Mouse (Mus musculus) left cerebral cortex, postnatal 4 days (tissue): Measurements from ENCODE around the gene Fgfr4. TPM values are rescaled to one million over a fixed set of nuclear protein-coding genes. Genes with fewer than 3 reads are reported as not detected.
A peak's percentile ranks its signal among the peaks of the same experiment; 100 is the strongest.

ENCODE experiments used
- DNase-seq: peaks from one replicate; pipeline ENCODE4 v3.0.0-alpha.2; 2022
- intact Hi-C: fragments of 180-260 bp; cut with DNase I; formaldehyde crosslinking; loops from one replicate; pipeline ENCODE4 v1.15.1; 2025
- total RNA-seq, 2 experiments: library from RNA; stranded (reverse); gene quantifications; 2 replicates each; pipeline ENCODE4 v1.2.3; 2021

The Fgfr4 gene
- total RNA-seq = 1 to 10 TPM; 1.1 TPM

- intact Hi-C loops = no loop called here
- peak; percentile 51 for DNase-seq
Measured at GRCm38 (mm10) chr13:55152621-55153415, at the start of gene Fgfr4. Gene Fgfr4 (plus strand): TSS chr13:55152640.

GRCm38 (mm10) chr13:55103351-55103750 is 49.1 kb upstream of the Fgfr4 start:
- intact Hi-C loops = no loop called here
- no peak for DNase-seq

- intact Hi-C loops = no loop called here
- DNase-seq = peak; percentile 98
Measured at GRCm38 (mm10) chr13:55105045-55105952, 47.1 kb upstream of the Fgfr4 start, which contains the start of gene Zfp346. Gene Zfp346 (plus strand): TSS chr13:55105311.

- peak; percentile 4 for DNase-seq
- intact Hi-C loops = no loop called here
Measured at GRCm38 (mm10) chr13:55105953-55106691, 46.3 kb upstream of the Fgfr4 start.

- DNase-seq = no peak
- intact Hi-C loops = no loop called here
Measured at GRCm38 (mm10) chr13:55107116-55107515, 45.3 kb upstream of the Fgfr4 start.

- no peak for DNase-seq
- intact Hi-C loops = no loop called here
Measured at GRCm38 (mm10) chr13:55107694-55108093, 44.7 kb upstream of the Fgfr4 start.

- DNase-seq = no peak
- intact Hi-C loops = no loop called here
Measured at GRCm38 (mm10) chr13:55114375-55114774, 38.1 kb upstream of the Fgfr4 start.

DNA sequence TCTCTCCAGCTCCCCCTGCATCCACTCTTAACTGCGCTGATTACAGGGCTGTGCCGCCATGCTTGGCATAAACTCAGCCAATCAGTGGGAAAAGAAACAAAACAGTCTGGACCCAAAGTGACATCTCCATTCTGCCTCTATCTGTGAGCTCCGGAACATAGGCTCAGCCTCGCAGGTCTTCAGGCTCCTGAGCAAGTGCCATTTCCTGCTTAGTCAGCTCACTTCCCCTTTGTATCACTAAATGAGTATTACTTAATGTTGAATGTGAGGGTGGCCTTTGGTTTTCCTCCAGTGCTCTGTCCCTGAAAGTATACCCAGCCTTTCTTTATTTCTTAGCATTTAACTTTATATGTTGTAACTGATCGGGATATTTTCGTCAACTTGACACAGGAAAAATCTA is 27.5 kb upstream of the Fgfr4 start:
- no peak for DNase-seq
- intact Hi-C loops = no loop called here

DNA sequence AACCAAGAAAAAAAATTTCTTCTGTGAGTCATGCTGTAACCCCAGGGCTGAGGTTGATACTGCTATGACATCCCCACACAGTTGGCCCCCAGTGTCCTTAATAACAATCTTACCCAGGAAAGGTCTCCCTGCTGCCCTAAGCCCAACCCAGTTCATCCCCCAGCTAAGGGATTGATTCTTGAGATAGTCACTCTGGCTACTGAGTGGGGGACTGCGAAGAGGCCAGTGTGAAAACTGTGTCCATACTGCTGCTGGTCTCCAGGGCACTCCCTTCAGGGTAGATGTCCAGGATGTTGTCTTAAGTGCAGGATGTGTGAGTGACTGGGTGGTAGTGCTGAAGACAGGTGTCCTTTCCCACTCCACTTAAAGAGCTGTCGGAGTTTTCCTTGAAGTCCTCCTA is 19.0 kb upstream of the Fgfr4 start, which contains the start of gene Gm17617:
TSS of gene Gm17617 (minus strand) at position 101 of the 400 bp plus-strand sequence.
- intact Hi-C loops = no loop called here
- DNase-seq = no peak

DNA sequence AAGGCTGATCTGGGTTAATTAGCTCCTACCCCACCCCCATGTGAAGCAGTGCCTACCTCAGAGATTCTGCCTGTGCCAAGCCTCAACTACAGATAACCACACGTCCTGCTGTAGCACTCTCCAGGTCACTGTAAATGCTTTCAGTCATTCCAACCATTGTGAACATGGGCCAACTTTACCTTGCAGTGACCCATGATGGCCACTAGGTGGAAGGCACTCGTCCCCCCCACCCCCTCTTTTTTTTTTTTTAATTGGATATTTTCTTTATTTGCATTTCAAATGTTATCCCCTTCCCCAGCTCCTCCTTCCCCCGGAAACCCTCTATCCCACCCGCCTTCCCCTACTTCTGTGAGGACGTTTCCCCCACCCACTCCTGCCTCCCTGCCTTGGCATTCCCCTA is 17.1 kb upstream of the Fgfr4 start:
- DNase-seq = no peak
- intact Hi-C loops = no loop called here

- intact Hi-C loops = no loop called here
- DNase-seq = no peak
Measured at GRCm38 (mm10) chr13:55140271-55140670, 12.2 kb upstream of the Fgfr4 start.

DNA sequence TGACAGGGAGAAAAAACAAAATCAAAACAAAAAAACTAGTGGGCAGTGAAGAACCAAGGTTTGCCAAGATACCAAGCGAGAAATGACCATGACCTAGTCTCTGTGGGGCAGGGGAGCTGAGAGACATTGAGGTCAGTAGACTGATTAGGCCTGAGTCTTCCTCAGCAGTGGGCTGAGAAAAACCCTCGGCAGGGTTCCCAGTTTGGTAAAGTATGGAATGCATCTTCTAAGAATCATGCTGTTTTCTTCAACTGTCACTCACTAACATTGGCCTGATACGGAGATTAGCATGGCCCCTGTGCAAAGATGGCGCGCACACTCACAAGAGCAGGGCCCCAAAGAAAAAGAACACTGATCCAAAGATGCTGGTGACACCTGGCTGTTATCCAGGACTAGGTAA is 1.5 kb downstream of the Fgfr4 start:
- intact Hi-C loops = no loop called here
- DNase-seq = no peak

DNA sequence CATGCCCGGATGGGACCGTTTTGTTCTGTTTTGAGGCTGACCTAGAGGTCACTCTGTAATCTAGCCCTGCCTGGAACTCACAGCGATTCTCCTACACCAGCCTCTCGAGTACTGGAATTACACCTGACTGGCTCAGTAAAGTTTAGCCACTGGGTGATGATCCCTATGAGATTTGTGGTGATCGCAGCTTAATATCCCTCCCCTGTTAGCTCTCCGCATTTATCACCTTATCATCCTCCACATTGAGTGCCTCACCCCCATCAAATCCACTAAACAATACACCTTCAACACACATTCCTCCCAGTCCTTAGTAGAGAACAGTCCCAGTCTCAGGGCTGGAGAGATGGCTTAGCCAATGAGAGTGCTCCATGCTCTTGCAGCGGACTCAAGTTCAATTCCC is 9.9 kb downstream of the Fgfr4 start:
- intact Hi-C loops = no loop called here
- no peak for DNase-seq

DNA sequence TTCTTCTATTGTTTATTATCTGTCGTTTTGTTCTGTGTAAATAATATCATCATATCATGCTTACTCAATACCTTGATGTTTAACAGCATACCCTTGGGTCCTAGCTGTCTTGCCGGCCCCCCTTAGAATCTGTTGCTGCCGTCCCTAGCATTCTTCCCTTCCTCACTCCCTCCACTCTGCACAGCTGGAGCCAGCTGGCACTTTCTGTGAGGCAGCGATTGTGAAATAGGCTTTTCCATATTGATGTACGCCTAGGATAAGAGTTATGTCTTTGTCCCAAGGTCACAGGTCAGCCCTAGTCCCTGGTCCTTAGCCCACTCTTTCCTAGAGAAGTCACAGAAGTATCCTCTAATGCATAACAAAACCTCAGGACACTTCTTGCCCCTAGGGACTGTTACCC is 11.1 kb downstream of the Fgfr4 start:
- DNase-seq = no peak

GRCm38 (mm10) chr13:55165831-55166339 is 13.4 kb downstream of the Fgfr4 start:
- DNase-seq = no peak
- intact Hi-C loops = no loop called here

More for the DNA sequence above, 11.1 kb downstream of the Fgfr4 start:
- intact Hi-C loops = no loop called here

DNA sequence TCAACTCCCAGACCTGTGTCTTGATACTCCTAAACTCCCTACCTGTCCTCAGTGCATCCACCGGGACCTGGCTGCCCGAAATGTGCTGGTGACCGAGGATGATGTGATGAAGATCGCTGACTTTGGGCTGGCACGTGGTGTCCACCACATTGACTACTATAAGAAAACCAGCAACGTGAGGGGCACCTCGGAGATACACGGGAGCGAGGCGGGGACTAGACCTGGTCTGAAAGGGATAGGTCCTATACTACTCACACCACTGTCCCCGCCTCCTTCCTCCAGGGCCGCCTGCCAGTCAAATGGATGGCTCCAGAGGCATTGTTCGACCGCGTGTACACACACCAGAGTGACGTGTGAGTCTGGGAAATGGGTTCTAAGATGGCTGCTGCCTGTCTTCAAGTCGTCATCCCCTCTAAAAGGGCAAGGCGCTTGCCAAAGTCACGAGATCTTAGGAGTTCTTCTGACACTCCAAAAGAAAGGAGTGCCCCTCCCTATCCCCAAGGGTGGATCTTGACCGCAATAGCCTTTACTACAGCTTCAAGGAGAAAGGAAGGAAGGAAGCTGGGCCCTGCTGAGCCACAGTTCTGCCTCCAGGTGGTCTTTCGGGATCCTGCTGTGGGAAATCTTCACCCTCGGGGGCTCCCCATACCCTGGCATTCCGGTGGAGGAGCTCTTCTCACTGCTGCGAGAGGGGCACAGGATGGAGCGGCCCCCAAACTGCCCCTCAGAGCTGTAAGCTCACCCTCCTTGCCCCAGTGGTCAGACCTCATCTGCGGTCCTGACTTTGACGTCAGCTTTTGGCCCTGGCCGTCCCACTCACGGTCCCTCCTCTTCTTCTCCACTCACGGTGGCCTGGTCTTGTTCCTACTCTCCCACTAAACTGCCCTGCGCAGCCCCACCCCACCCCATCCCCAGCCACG is 14.6 kb downstream of the Fgfr4 start:
- intact Hi-C loops = no loop called here
- DNase-seq = no peak

GRCm38 (mm10) chr13:55167798-55168197 is 15.4 kb downstream of the Fgfr4 start:
- DNase-seq = no peak
- intact Hi-C loops = no loop called here

- intact Hi-C loops = no loop called here
- DNase-seq = no peak
Measured at GRCm38 (mm10) chr13:55168255-55168654, 15.8 kb downstream of the Fgfr4 start.

GRCm38 (mm10) chr13:55168958-55169369 is 16.5 kb downstream of the Fgfr4 start:
- intact Hi-C loops = no loop called here
- DNase-seq = peak; percentile 93
